Mouse (Mus musculus) lung, postnatal 0 days (tissue): ENCODE measurements at regions not wholly inside any gene's neighbourhood (a gene's known extent, or its start where the extent isn't known, plus 50 kb on each side); places are given as distances from the start of the nearest gene placed in this dataset.

Experiments used
- CTCF ChIP-seq: IDR thresholded peaks from 2 replicates; pipeline ENCODE4 v1.5.1; 2016; ENCODE audit warnings: antibody characterized with exemption, mild to moderate bottlenecking
- EP300 ChIP-seq: IDR thresholded peaks from 2 replicates; pipeline ENCODE4 v1.6.1; 2016; ENCODE audit warnings: antibody characterized with exemption, mild to moderate bottlenecking, control low read depth

- TF ChIP-seq EP300 = no peak
- no peak for TF ChIP-seq CTCF
Observed at GRCm38 (mm10) chr1:69291329-69291728, 183.5 kb upstream of the Erbb4 start.
